Mouse (Mus musculus) CH12.LX (cell line): ENCODE results near the gene Zbtb11. TPM values are rescaled to one million over a fixed set of nuclear protein-coding genes. Genes with fewer than 3 reads are reported as not detected.

ENCODE experiments used
- DNase-seq: peaks from one replicate; pipeline ENCODE4 v3.0.0-alpha.2; 2013; ENCODE audit errors: extremely low read depth
- H3K27ac ChIP-seq: 2 replicates; pipeline ENCODE4 v1.5.1; 2012; ENCODE audit warnings: low read depth, mild to moderate bottlenecking, control low read depth, moderate library complexity; ENCODE audit not compliant: insufficient read depth
- H3K27me3 ChIP-seq: replicated peaks from 2 replicates; pipeline ENCODE3; 2012; ENCODE audit warnings: inconsistent platforms
- H3K36me3 ChIP-seq, 2 experiments: replicated peaks in 1 of 2; 2 replicates each; pipeline versions ENCODE3 to v1.6.1; 2012; ENCODE audit warnings: inconsistent platforms in 1 of 2, low read length in 1 of 2, mild to moderate bottlenecking in 1 of 2, mixed read lengths in 1 of 2, moderate library complexity in 1 of 2; ENCODE audit not compliant: control insufficient read depth in 1 of 2, insufficient read depth in 1 of 2
- H3K4me1 ChIP-seq, 2 experiments: 2 replicates each; pipeline ENCODE4 v1.6.1; 2012; ENCODE audit warnings: inconsistent platforms in 1 of 2, moderate library complexity in 1 of 2; ENCODE audit not compliant: insufficient read depth in 2 of 2, control insufficient read depth in 1 of 2
- H3K4me2 ChIP-seq: 2 replicates; pipeline ENCODE4 v1.6.1; 2012; ENCODE audit warnings: low read depth, mild to moderate bottlenecking, control low read depth; ENCODE audit not compliant: poor library complexity, insufficient read depth, severe bottlenecking
- H3K4me3 ChIP-seq, 3 experiments: fragments of 150-350 bp in 1 of 3; sonication (generic) in 1 of 3; replicated peaks in 1 of 3; 2 replicates each; pipeline versions ENCODE3 to v1.5.1; 2011 to 2012; ENCODE audit warnings: low read depth in 2 of 3, low read length in 2 of 3, mild to moderate bottlenecking in 2 of 3, moderate library complexity in 2 of 3, control low read depth in 1 of 3, improper control_type of control experiment in 1 of 3, inconsistent platforms in 1 of 3, mixed read lengths in 1 of 3; ENCODE audit not compliant: poor library complexity in 1 of 3
- H3K79me2 ChIP-seq: replicated peaks from 2 replicates; pipeline ENCODE4 v1.6.1; 2012; ENCODE audit warnings: mild to moderate bottlenecking, moderate library complexity; ENCODE audit not compliant: control insufficient read depth, poor library complexity, insufficient read depth, severe bottlenecking; ENCODE audit errors: extremely low read depth
- H3K9ac ChIP-seq: 2 replicates; pipeline ENCODE4 v1.6.1; 2012; ENCODE audit warnings: low read depth, mild to moderate bottlenecking, control low read depth, moderate library complexity; ENCODE audit not compliant: insufficient read depth
- H3K9me3 ChIP-seq: replicated peaks from 2 replicates; pipeline ENCODE3; 2012; ENCODE audit warnings: low read length, inconsistent platforms, mixed read lengths
- BHLHE40 ChIP-seq: IDR thresholded peaks from 2 replicates; pipeline ENCODE4 v1.6.1; 2011; ENCODE audit warnings: mild to moderate bottlenecking, low read depth, low read length, improper control_type of control experiment
- CHD1 ChIP-seq: IDR thresholded peaks from 2 replicates; pipeline ENCODE4 v1.6.1; 2012; ENCODE audit warnings: low read depth, low read length, improper control_type of control experiment, inconsistent platforms
- E2F4 ChIP-seq: IDR thresholded peaks from 2 replicates; pipeline ENCODE4 v1.6.1; 2011; ENCODE audit warnings: low read depth, low read length, improper control_type of control experiment; ENCODE audit not compliant: insufficient replicate concordance
- ELF1 ChIP-seq: IDR thresholded peaks from 2 replicates; pipeline ENCODE4 v1.6.1; 2014; ENCODE audit warnings: low read depth, mild to moderate bottlenecking, inconsistent platforms, low read length, improper control_type of control experiment
- GABPA ChIP-seq: IDR thresholded peaks from 2 replicates; pipeline ENCODE4 v1.6.1; 2012; ENCODE audit warnings: low read depth, low read length, improper control_type of control experiment, inconsistent platforms; ENCODE audit not compliant: insufficient replicate concordance
- JUN ChIP-seq: IDR thresholded peaks from 2 replicates; pipeline ENCODE4 v1.6.1; 2011; ENCODE audit warnings: low read depth, mild to moderate bottlenecking, low read length, improper control_type of control experiment, moderate library complexity; ENCODE audit not compliant: insufficient read depth
- JUND ChIP-seq: conservative IDR thresholded peaks from 2 replicates; pipeline ENCODE4 v1.6.1; 2011; ENCODE audit warnings: low read depth, low read length, improper control_type of control experiment
- MAX ChIP-seq: IDR thresholded peaks from 2 replicates; pipeline ENCODE4 v1.6.1; 2011; ENCODE audit warnings: low read length, improper control_type of control experiment
- MXI1 ChIP-seq: IDR thresholded peaks from 2 replicates; pipeline ENCODE4 v1.6.1; 2011; ENCODE audit warnings: mild to moderate bottlenecking, low read depth, low read length, improper control_type of control experiment
- MYC ChIP-seq: IDR thresholded peaks from 2 replicates; pipeline ENCODE4 v1.6.1; 2011; ENCODE audit warnings: low read depth, mild to moderate bottlenecking, improper control_type of control experiment, low read length
- NELFE ChIP-seq: IDR thresholded peaks from 2 replicates; pipeline ENCODE4 v1.6.1; 2011; ENCODE audit warnings: low read depth, low read length, improper control_type of control experiment
- NRF1 ChIP-seq: IDR thresholded peaks from 2 replicates; pipeline ENCODE4 v1.6.1; 2014; ENCODE audit warnings: low read depth, mild to moderate bottlenecking, inconsistent platforms, low read length, improper control_type of control experiment, moderate library complexity
- POLR2A ChIP-seq: IDR thresholded peaks from 2 replicates; pipeline ENCODE4 v1.6.1; 2011; ENCODE audit warnings: low read depth, mild to moderate bottlenecking, improper control_type of control experiment, low read length
- POLR2AphosphoS2 ChIP-seq: IDR thresholded peaks from 2 replicates; pipeline ENCODE4 v1.6.1; 2011; ENCODE audit warnings: low read depth, low read length, improper control_type of control experiment
- RAD21 ChIP-seq: IDR thresholded peaks from 2 replicates; pipeline ENCODE4 v1.6.1; 2011; ENCODE audit warnings: low read depth, mild to moderate bottlenecking, low read length, improper control_type of control experiment, moderate library complexity
- SIN3A ChIP-seq: IDR thresholded peaks from 2 replicates; pipeline ENCODE4 v1.6.1; 2012; ENCODE audit warnings: low read length, improper control_type of control experiment, inconsistent platforms
- SMC3 ChIP-seq: IDR thresholded peaks from 2 replicates; pipeline ENCODE4 v1.6.1; 2011; ENCODE audit warnings: low read depth, low read length, improper control_type of control experiment
- TCF12 ChIP-seq: IDR thresholded peaks from 2 replicates; pipeline ENCODE4 v1.6.1; 2014; ENCODE audit warnings: low read depth, mild to moderate bottlenecking, inconsistent platforms, low read length, improper control_type of control experiment
- ZKSCAN1 ChIP-seq: IDR thresholded peaks from 2 replicates; pipeline ENCODE4 v1.6.1; 2012; ENCODE audit warnings: low read depth, inconsistent platforms, low read length, improper control_type of control experiment, borderline replicate concordance
- ZMIZ1 ChIP-seq: IDR thresholded peaks from 2 replicates; pipeline ENCODE4 v1.6.1; 2012; ENCODE audit warnings: low read depth, mild to moderate bottlenecking, inconsistent platforms, low read length, improper control_type of control experiment
- dilution Hi-C: fragments of 300-500 bp; cut with MboI; formaldehyde crosslinking; loops from 2 replicates; pipeline ENCODE4 v1.14.3; 2020; ENCODE audit warnings: low sequenced_read_pairs; ENCODE audit not compliant: extremely low pct_unique_long_range_greater_than_20kb, extremely low pct_ligation_motif_present
- in situ Hi-C: fragments of 300-500 bp; cut with MboI; formaldehyde crosslinking; loops from 3 replicates; pipeline ENCODE4 v1.14.3; 2019; ENCODE audit warnings: low sequenced_read_pairs, low pct_ligation_motif_present, low pct_unique_long_range_greater_than_20kb, mixed read lengths
- polyA plus RNA-seq: library from polyadenylated mRNA; unstranded; fragments of >175 nt; gene quantifications from 2 replicates; pipeline ENCODE4 v1.2.1, GENCODE M21; 2012; ENCODE audit warnings: low read depth; ENCODE audit not compliant: insufficient read length
- total RNA-seq, 2 experiments: library from RNA; depleted of rRNA; stranded (reverse); fragments of 300-350 nt in 1 of 2; fragments of >200 nt in 1 of 2; gene quantifications; 2 replicates each; pipeline ENCODE4 v1.2.3; 2012 to 2014

The Zbtb11 gene
- total and polyA plus RNA-seq, 3 experiments: 19.8 to 33.0 (median 21.4) TPM

- Histone ChIP-seq H3K36me3 (peaks cover 19 to 49% of the 10 kb centered on the region in 2 experiments), H3K27ac (no peak overlapping the region), H3K4me1 (peaks cover 15 to 63% of the 10 kb centered on the region in 2 experiments), H3K9ac (no peak overlapping the region), H3K27me3 (no peaks in the 10 kb centered on the region), H3K79me2 (peaks cover 54% of the 10 kb centered on the region), H3K4me2 (no peak overlapping the region), H3K4me3 (no peak overlapping the region), H3K9me3 (no peaks in the 10 kb centered on the region)
- in situ Hi-C loops (loop anchor here (5.0 kb wide), 1 partner anchor 33 kb away; no protein-coding TSS in a partner anchor), dilution Hi-C loops (no loop called here)
- TF ChIP-seq MAX (no peak), NELFE (no peak), E2F4 (no peak), JUN (no peak), MYC (no peak), JUND (no peak), SIN3A (no peak), SMC3 (no peak)
- DNase-seq: no peak
Observed at GRCm38 (mm10) chr16:56034566-56034965, 60.9 kb downstream of the Zbtb11 start.

GRCm38 (mm10) chr16:56036501-56036900 is 62.8 kb downstream of the Zbtb11 start:
- no peak overlapping the region for H3K27ac ChIP-seq

More at GRCm38 (mm10) chr16:56036501-56036900, 62.8 kb downstream of the Zbtb11 start:
- TF ChIP-seq POLR2AphosphoS2: no peak
- TF ChIP-seq ZKSCAN1: no peak
- TF ChIP-seq POLR2A: no peak
- no peak for TF ChIP-seq ZMIZ1
- no peak for TF ChIP-seq JUN
- no peak for TF ChIP-seq NELFE
- no peak for TF ChIP-seq GABPA
- TF ChIP-seq RAD21: no peak
- no peak for TF ChIP-seq ELF1
- no peak for TF ChIP-seq SMC3
- TF ChIP-seq MYC: no peak
- TF ChIP-seq MXI1: no peak
- no peak for TF ChIP-seq NRF1
- no peak for TF ChIP-seq BHLHE40
- TF ChIP-seq TCF12: no peak
- no peak for TF ChIP-seq CHD1
- Histone ChIP-seq H3K79me2 (peaks cover 44% of the 10 kb centered on the region), H3K9ac (peak overlapping the region; percentile 94), H3K27me3 (no peaks in the 10 kb centered on the region), H3K36me3 (peaks cover 19 to 43% of the 10 kb centered on the region in 2 experiments), H3K9me3 (no peaks in the 10 kb centered on the region), H3K4me1 (peaks cover 9 to 50% of the 10 kb centered on the region in 2 experiments), H3K4me3 (peak overlapping the region; percentile 85 to 98 (median 94)), H3K4me2 (peak overlapping the region; percentile 97)
- in situ Hi-C loops: no loop called here
- dilution Hi-C loops: no loop called here
- DNase-seq: no peak
